Mouse (Mus musculus): ENCODE results near the gene Selenom.

Selenom gene

GRCm38 (mm10) chr11:3513291-3513690, 1.2 kb upstream of the Selenom start:
- DNase-seq (ENCODE audit: low spot score in 2 of 2) = no peak

- no peak for DNase-seq (ENCODE audit: low spot score in 2 of 2)
Observed at GRCm38 (mm10) chr11:3515216-3515615, 732 bp downstream of the Selenom start.

GRCm38 (mm10) chr11:3515637-3516036, 1.2 kb downstream of the Selenom start:
- DNase-seq (ENCODE audit: low spot score in 2 of 2) = no peak

GRCm38 (mm10) chr11:3516121-3516520, 1.6 kb downstream of the Selenom start:
- no peak for DNase-seq (ENCODE audit: low spot score in 2 of 2)

GRCm38 (mm10) chr11:3516859-3517845, 2.7 kb downstream of the Selenom start:
- DNase-seq (ENCODE audit: low spot score in 2 of 2) = no peak

- no peak for DNase-seq (ENCODE audit: low spot score in 2 of 2)
Observed at GRCm38 (mm10) chr11:3517846-3518732, 3.6 kb downstream of the Selenom start.

- DNase-seq (ENCODE audit: low spot score in 2 of 2) = no peak
Observed at GRCm38 (mm10) chr11:3519051-3519726, 4.7 kb downstream of the Selenom start.

GRCm38 (mm10) chr11:3519756-3520398, 5.4 kb downstream of the Selenom start:
- DNase-seq (ENCODE audit: low spot score in 2 of 2) = no peak

GRCm38 (mm10) chr11:3520919-3521318, 6.4 kb downstream of the Selenom start:
- no peak for DNase-seq (ENCODE audit: low spot score in 2 of 2)

GRCm38 (mm10) chr11:3521339-3522224, 7.1 kb downstream of the Selenom start:
- DNase-seq (ENCODE audit: low spot score in 2 of 2) = no peak

- DNase-seq (ENCODE audit: low spot score in 2 of 2) = no peak
Observed at GRCm38 (mm10) chr11:3522285-3523000, 8.0 kb downstream of the Selenom start.

GRCm38 (mm10) chr11:3523840-3524582, 9.5 kb downstream of the Selenom start:
- no peak for DNase-seq (ENCODE audit: low spot score in 2 of 2)

- no peak for DNase-seq (ENCODE audit: low spot score in 2 of 2)
Observed at GRCm38 (mm10) chr11:3525560-3525959, 11.1 kb downstream of the Selenom start.

GRCm38 (mm10) chr11:3526207-3526606, 11.7 kb downstream of the Selenom start:
- DNase-seq (ENCODE audit: low spot score in 2 of 2) = no peak

GRCm38 (mm10) chr11:3526979-3527738, 12.7 kb downstream of the Selenom start:
- DNase-seq (ENCODE audit: low spot score in 2 of 2) = no peak

- DNase-seq (ENCODE audit: low spot score in 2 of 2) = no peak
Observed at GRCm38 (mm10) chr11:3527766-3528165, 13.3 kb downstream of the Selenom start.

GRCm38 (mm10) chr11:3528208-3528607, 13.7 kb downstream of the Selenom start:
- no peak for DNase-seq (ENCODE audit: low spot score in 2 of 2)
